Mouse (Mus musculus) spleen, adult 2 months (tissue): ENCODE results near the gene Ncf1. TPM values are rescaled to one million over a fixed set of nuclear protein-coding genes. Genes with fewer than 3 reads are reported as not detected.

Experiments
- DNase-seq, 2 experiments: peaks; one replicate each; pipeline versions ENCODE4 v3.0.0 to v3.0.0-alpha.2; 2012 to 2021; ENCODE audit warnings: low spot score in 2 of 2, low read depth in 1 of 2
- H3K27ac ChIP-seq: fragments of 200-500 bp; 2 replicates; pipeline ENCODE4 v1.5.1; 2012; ENCODE audit warnings: low read length, inconsistent platforms; ENCODE audit not compliant: insufficient read depth
- H3K27me3 ChIP-seq: fragments of 200-500 bp; 2 replicates; pipeline ENCODE4 v1.6.1; 2012; ENCODE audit warnings: mild to moderate bottlenecking, moderate library complexity, low read length, inconsistent platforms; ENCODE audit not compliant: control insufficient read depth, insufficient read depth
- H3K36me3 ChIP-seq: fragments of 200-500 bp; 2 replicates; pipeline ENCODE4 v1.6.1; 2012; ENCODE audit warnings: mild to moderate bottlenecking, low read length, inconsistent platforms; ENCODE audit not compliant: control insufficient read depth, insufficient read depth
- H3K4me1 ChIP-seq: fragments of 200-500 bp; 2 replicates; pipeline ENCODE4 v1.6.1; 2011; ENCODE audit warnings: inconsistent platforms; ENCODE audit not compliant: control insufficient read depth, insufficient read depth, insufficient read length
- H3K4me3 ChIP-seq: fragments of 200-500 bp; 2 replicates; pipeline ENCODE4 v1.5.1; 2011; ENCODE audit warnings: mild to moderate bottlenecking, inconsistent platforms; ENCODE audit not compliant: insufficient read depth, insufficient read length; ENCODE audit errors: extremely low read depth
- CTCF ChIP-seq: fragments of 200-500 bp; IDR thresholded peaks from 2 replicates; pipeline ENCODE4 v1.5.1; 2011; ENCODE audit warnings: mild to moderate bottlenecking, inconsistent platforms; ENCODE audit not compliant: insufficient read depth, insufficient read length, insufficient replicate concordance; ENCODE audit errors: extremely low read depth
- POLR2A ChIP-seq: fragments of 200-500 bp; IDR thresholded peaks from 2 replicates; pipeline ENCODE4 v1.6.1; 2011; ENCODE audit warnings: low read depth, low read length, inconsistent platforms
- WGBS: fragments of 180-500 bp; shearing (Covaris S2); methylation state at CpG from one replicate; pipeline ENCODE4 v1.1.7; 2018; 5-methylcytosine and 5-hydroxymethylcytosine counted together
- polyA plus RNA-seq: library from polyadenylated mRNA; depleted of rRNA; stranded (reverse); fragments of >200 nt; gene quantifications from 2 replicates; pipeline ENCODE4 v1.2.3, GENCODE M21; 2012

The Ncf1 gene
- polyA plus RNA-seq, 1 experiment: 103 TPM

DNA sequence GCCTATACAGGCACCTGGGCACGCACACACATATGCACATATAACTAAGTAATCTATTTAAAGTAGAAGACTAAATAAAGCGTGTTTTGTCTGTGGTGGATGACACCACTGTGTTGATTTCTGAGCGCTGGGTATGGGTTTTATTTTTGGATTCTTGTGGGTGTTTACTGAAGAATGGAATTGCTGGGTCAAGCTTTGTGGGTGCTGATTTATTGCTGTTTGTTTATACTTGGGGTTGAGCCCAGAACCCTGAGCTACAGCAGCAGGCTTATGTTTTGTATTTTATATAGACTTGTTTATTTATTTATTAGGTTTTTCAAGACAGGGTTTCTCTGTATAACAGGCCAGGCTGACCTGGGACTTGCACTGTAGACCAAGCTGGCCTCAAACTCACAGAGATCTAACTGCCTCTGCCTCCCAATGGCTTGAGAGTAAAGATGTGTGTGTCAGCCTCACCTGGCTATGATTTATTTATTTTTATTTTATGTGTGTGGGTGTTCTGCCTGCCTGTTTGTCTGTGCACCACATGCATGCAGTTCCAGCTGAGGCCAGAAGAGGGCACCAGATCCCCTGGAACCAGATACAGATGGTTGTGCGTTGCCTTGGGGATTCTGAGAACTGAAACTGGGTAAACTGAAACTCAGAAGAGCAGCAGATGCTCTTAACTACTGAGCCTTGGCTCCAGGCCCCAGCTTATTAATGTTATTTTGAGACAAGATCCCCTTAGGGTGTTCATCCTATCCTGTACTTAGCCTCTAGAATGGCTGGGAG is 42.3 kb downstream of the Ncf1 start:
- H3K36me3 ChIP-seq: no peaks in the 10 kb centered on the region
- H3K27ac ChIP-seq: no peak overlapping the region
- peaks cover 12% of the 10 kb centered on the region for H3K4me1 ChIP-seq
- TF ChIP-seq POLR2A (no peak), CTCF (peak; percentile 80; the same call in 1 of the 2 replicates)
- peak; percentile 62 to 78 for DNase-seq
- no peaks in the 10 kb centered on the region for H3K27me3 ChIP-seq
- WGBS: 66% methylated on average over 4 of the region's 4 CpGs
- no peak overlapping the region for H3K4me3 ChIP-seq

DNA sequence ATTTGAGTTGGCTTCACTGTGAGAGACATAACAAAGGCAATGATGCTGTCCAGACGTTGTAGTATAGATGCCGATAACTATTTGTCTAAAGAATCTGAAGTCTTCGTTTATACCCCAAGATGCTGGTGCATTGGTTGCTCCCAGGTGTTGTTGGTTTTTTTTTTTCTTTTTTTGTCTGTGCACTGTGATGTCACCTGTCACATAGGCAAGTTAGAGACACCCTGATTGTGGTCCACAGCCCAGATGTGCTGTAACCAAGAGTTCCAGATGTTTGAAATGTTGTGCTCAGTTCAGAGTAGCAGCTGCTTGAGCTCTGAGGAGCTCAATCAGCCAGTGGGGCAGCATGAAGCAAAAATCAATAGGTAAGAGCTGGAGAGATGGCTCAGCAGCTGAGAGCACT is 43.4 kb downstream of the Ncf1 start:
- no peaks in the 10 kb centered on the region for H3K27me3 ChIP-seq
- 85% methylated on average over 3 of the region's 3 CpGs for WGBS
- DNase-seq: no peak

DNA sequence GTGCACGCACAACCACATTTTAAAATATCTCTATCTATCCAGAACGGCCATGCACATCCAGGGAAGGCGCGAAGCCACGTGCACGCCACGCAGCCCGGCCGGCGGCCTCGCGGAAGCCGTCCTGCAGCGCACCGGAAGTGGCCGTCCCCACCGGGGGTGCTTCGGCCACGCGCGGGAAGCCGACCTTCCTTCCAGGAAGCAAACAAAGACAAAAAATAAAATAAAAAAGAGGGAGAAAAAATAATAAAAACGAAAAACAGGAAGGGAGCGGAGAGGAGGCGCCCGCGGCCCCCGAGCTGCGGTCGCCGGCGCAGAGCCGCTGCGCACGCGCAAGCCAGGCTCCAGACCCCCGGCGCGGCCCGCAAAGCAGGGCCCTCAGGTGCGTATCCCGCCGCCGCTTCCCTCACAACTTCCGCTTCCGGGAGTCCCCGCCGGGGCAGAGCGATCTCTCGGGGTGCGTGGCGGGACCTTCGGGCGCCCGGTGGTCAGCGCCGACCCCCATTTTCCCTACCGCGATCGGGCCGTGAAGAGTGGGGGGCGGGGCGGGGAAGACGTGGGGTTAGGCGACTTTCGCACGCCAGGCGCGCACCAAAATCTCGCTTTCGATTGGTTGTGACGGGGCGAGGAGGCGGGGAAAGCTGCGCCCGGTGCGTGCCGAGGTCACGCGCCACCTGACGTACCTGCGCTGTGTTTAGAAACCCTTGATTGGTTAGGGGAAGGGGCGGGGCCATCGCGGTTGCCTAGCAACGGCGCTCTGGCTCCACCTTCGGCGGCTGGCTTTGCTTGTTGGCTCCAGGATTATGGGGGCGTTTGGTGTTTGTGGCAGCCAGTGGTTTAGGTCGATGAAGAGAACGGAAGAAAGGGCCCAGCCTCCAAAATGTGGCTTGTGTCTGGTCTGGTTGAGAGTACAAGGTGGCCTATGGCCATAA is 45.3 kb downstream of the Ncf1 start, which contains the start of gene Gtf2ird2:
Gene Gtf2ird2, plus strand, starts transcription at position 140 of the 929 bp plus-strand sequence.
- peaks cover 14% of the 10 kb centered on the region for H3K4me1 ChIP-seq

More for the DNA sequence above, 43.4 kb downstream of the Ncf1 start:
- Histone ChIP-seq H3K4me3 (no peak overlapping the region), H3K36me3 (no peaks in the 10 kb centered on the region), H3K27ac (no peak overlapping the region), H3K4me1 (peaks cover 14% of the 10 kb centered on the region)
- TF ChIP-seq POLR2A: no peak
- TF ChIP-seq CTCF: no peak

DNA sequence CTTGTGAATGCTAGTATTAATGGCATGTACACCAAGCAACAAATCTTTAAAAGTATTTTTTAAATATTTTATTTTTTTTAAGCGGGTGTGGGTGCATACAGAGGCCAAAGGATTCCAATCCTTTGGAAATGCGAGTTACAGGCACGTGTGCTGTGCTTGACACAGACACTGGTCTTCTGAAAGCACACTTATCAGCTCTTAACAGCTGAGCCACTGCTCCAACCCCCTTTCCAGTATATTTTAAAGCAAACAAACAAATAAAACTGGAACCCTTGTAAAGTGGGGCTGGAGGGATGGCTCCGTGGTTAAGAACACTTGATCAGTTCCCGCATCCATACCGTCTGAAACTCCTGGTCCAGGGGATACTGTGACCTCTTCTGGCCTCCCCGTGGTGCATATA is 46.3 kb downstream of the Ncf1 start:
- no peak for DNase-seq
- no peaks in the 10 kb centered on the region for H3K36me3 ChIP-seq
- H3K4me3 ChIP-seq: peak overlapping the region; percentile 88
- WGBS: 37% methylated on average over 7 of the region's 7 CpGs
- H3K27ac ChIP-seq: peak overlapping the region; percentile 97; the same call in 1 of the 2 replicates
- no peaks in the 10 kb centered on the region for H3K27me3 ChIP-seq
- peaks cover 9% of the 10 kb centered on the region for H3K4me1 ChIP-seq
- no peak for TF ChIP-seq POLR2A
- no peak for TF ChIP-seq CTCF

More for the DNA sequence above, 45.3 kb downstream of the Ncf1 start, which contains the start of gene Gtf2ird2:
- Histone ChIP-seq H3K36me3 (no peaks in the 10 kb centered on the region), H3K27me3 (no peaks in the 10 kb centered on the region), H3K4me3 (peak within 1 kb of the TSS; percentile 88), H3K27ac (peak within 1 kb of the TSS; percentile 97)
- peak; percentile 97 to 99 for DNase-seq
- TF ChIP-seq POLR2A (no peak; the same call in 1 of the 2 replicates), CTCF (no peak)
- WGBS: under 1% methylated on average over 92 of the region's 92 CpGs

DNA sequence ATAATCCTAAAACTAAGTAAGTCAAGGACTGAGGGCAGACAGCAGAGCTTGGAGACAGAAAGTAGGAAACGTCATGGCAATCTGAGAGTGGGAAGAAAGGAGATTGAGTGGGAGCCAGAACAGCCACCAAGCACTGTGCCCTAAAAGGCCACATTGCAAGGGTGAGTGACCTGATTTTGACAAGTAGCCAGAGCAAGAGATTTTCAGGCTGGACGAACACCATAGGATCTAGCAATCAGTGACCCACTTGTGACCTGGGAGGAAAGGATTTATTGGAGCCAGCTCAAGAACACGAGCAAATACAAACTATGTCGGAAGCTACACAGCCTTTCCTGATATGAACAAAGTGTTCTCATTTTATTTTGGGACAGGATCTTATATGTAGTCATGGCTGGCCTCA is 46.7 kb downstream of the Ncf1 start:
- WGBS: 71% methylated on average over 4 of the region's 4 CpGs
- H3K27ac ChIP-seq: no peak overlapping the region
- peaks cover 9% of the 10 kb centered on the region for H3K4me1 ChIP-seq

DNA sequence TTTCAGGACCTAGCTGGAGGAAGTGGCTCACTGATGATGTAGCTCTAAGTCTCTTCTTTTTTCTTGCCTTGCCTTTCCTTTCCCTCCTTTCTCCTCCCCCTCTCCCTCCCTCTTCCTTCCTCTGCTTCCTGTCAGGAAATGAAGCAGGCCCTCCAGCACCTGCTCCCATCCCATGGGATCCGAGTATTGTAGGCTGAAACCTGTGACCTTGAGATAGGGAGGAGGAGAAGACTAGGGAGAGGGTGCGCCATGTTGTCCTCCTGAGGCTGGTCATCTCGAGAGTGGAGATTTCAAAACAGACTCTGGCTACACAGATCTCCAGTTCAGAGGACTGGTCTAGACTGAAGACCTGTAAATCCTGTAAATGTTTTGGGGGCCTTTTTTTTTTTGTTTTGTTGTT is 47.3 kb downstream of the Ncf1 start:
- H3K27me3 ChIP-seq: no peaks in the 10 kb centered on the region
- no peak for TF ChIP-seq CTCF
- no peak for TF ChIP-seq POLR2A
- no peak for DNase-seq
- H3K36me3 ChIP-seq: no peaks in the 10 kb centered on the region
- 58% methylated on average over 3 of the region's 3 CpGs for WGBS
- peaks cover 9% of the 10 kb centered on the region for H3K4me1 ChIP-seq
- H3K27ac ChIP-seq: 0 out of 2 replicates have a peak overlapping the region, but pooled peaks have one; percentile 3
- H3K4me3 ChIP-seq: no peak overlapping the region

More for the DNA sequence above, 46.7 kb downstream of the Ncf1 start:
- no peak for DNase-seq
- Histone ChIP-seq H3K36me3 (no peaks in the 10 kb centered on the region), H3K4me3 (no peak overlapping the region), H3K27me3 (no peaks in the 10 kb centered on the region)
- TF ChIP-seq POLR2A: no peak
- no peak for TF ChIP-seq CTCF
